Mouse (Mus musculus) G1E (cell line): ENCODE data around the gene Park7. TPM values are rescaled to one million over a fixed set of nuclear protein-coding genes. Genes with fewer than 3 reads are reported as not detected.

ENCODE experiments used
- ATAC-seq: 2 replicates; pipeline ENCODE4 v1.8.0; 2016; ENCODE audit warnings: mild to moderate bottlenecking; ENCODE audit not compliant: insufficient number of reproducible peaks, poor library complexity, low FRiP score, severe bottlenecking; ENCODE audit errors: extremely low read depth
- DNase-seq: peaks from one replicate; pipeline ENCODE4 v3.0.0; 2012; ENCODE audit warnings: low spot score
- H3K27me3 ChIP-seq: 2 replicates; pipeline ENCODE4 v1.6.1; 2012; ENCODE audit warnings: mild to moderate bottlenecking, low read length, inconsistent platforms; ENCODE audit not compliant: insufficient read depth
- H3K36me3 ChIP-seq: replicated peaks from 2 replicates; pipeline ENCODE3; 2012; ENCODE audit warnings: mild to moderate bottlenecking, inconsistent platforms
- H3K4me1 ChIP-seq: 2 replicates; pipeline ENCODE4 v1.6.1; 2012; ENCODE audit warnings: low read depth, low read length, inconsistent platforms, mixed read lengths; ENCODE audit not compliant: insufficient read depth
- H3K4me3 ChIP-seq: 2 replicates; pipeline ENCODE4 v1.5.1; 2012; ENCODE audit warnings: low read depth, mild to moderate bottlenecking, inconsistent platforms, low read length, moderate library complexity, mixed read lengths
- H3K9me3 ChIP-seq: replicated peaks from 2 replicates; pipeline ENCODE4 v1.6.1; 2012; ENCODE audit warnings: inconsistent platforms
- CTCF ChIP-seq: IDR thresholded peaks from 2 replicates; pipeline ENCODE4 v1.5.1; 2012; ENCODE audit warnings: low read depth, low read length, inconsistent platforms, mixed read lengths
- GATA1 ChIP-seq: IDR thresholded peaks from 2 replicates; pipeline ENCODE4 v1.6.1; 2012; ENCODE audit warnings: borderline replicate concordance, low read length, inconsistent platforms, mixed read lengths
- POLR2AphosphoS5 ChIP-seq: IDR thresholded peaks from 2 replicates; pipeline ENCODE4 v1.6.1; 2012; ENCODE audit warnings: low read depth, low read length, inconsistent platforms; ENCODE audit not compliant: insufficient replicate concordance
- TAL1 ChIP-seq: conservative IDR thresholded peaks from 2 replicates; pipeline ENCODE4 v1.6.1; 2012; ENCODE audit warnings: low read depth, low read length, inconsistent platforms, mixed read lengths
- polyA plus RNA-seq: library from polyadenylated mRNA; stranded (reverse); fragments of >175 nt; gene quantifications from 2 replicates; pipeline ENCODE4 v1.2.3, GENCODE M21; 2012
- total RNA-seq, 2 experiments: library from RNA; stranded (forward) in 1 of 2; stranded (reverse) in 1 of 2; fragments of 200-1000 nt in 1 of 2; fragments of >200 nt in 1 of 2; fragmentation: Nextera tagmentation in 1 of 2; gene quantifications; 2 replicates each; pipeline ENCODE4 v1.2.3; 2014 to 2017

Gene Park7
- total and polyA plus RNA-seq, 3 experiments = 204 to 398 (median 342) TPM

DNA sequence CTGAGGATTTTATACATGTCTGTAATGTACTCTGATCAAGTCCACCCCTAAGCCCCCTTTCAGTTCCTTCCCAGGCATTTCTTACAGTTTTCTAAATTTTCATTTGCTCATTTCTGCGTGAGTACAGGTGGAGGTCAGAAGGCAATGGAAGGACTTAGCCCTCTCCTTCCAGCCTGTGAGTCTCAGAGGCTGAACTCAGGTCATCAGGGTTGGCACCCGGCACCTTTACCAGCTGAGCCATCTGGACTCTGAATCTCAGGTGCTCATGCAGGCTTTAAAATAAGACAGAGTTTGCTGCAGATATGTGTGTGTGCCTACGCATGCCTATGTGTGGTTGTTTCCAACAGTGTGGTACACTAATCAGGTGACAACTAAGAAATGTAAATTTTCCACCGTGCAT, 63.3 kb downstream of the Park7 start:
- DNase-seq (no peak), ATAC-seq (no peak)
- Histone ChIP-seq H3K27me3 (peaks cover 16% of the 10 kb centered on the region), H3K36me3 (no peaks in the 10 kb centered on the region), H3K9me3 (peaks cover 6% of the 10 kb centered on the region; the same call in 1 of the 2 replicates), H3K4me1 (no peaks in the 10 kb centered on the region), H3K4me3 (no peak overlapping the region)
- no peak for TF ChIP-seq CTCF
- no peak for TF ChIP-seq GATA1
- no peak for TF ChIP-seq TAL1
- TF ChIP-seq POLR2AphosphoS5 = no peak

GRCm38 (mm10) chr4:150849964-150850363, 64.3 kb downstream of the Park7 start:
- TF ChIP-seq POLR2AphosphoS5 = no peak
- Histone ChIP-seq H3K4me3 (no peak overlapping the region), H3K9me3 (peaks cover 4% of the 10 kb centered on the region; the same call in 1 of the 2 replicates), H3K4me1 (no peaks in the 10 kb centered on the region), H3K36me3 (no peaks in the 10 kb centered on the region), H3K27me3 (peaks cover 11% of the 10 kb centered on the region)
- no peak for ATAC-seq
- DNase-seq = no peak

Other genes with a start within 250 kb of the Park7 start
- gene Errfi1, start 60.5 kb downstream of the Park7 start, total RNA-seq (2014; fragmentation: Nextera tagmentation) = not detected in 2 replicates
- gene Errfi1, start 60.5 kb downstream of the Park7 start, total RNA-seq (2017) = 0.05 TPM in 1 of 2 replicates, not detected in the other
- not detected in 2 replicates for gene Errfi1, start 60.5 kb downstream of the Park7 start, polyA plus RNA-seq
- gene Tnfrsf9, start 125 bp upstream of the Park7 start, total RNA-seq (2014; fragmentation: Nextera tagmentation) = 13.1 and 20.2 TPM in 2 replicates
- 1.1 and 1.7 TPM in 2 replicates for gene Tnfrsf9, start 125 bp upstream of the Park7 start, total RNA-seq (2017)
- 0.25 and 0.47 TPM in 2 replicates for gene Tnfrsf9, start 125 bp upstream of the Park7 start, polyA plus RNA-seq
- gene Uts2, start 82.7 kb upstream of the Park7 start, total RNA-seq (2014; fragmentation: Nextera tagmentation) = not detected in 2 replicates
- not detected in 2 replicates for gene Uts2, start 82.7 kb upstream of the Park7 start, total RNA-seq (2017)
- not detected in 2 replicates for gene Uts2, start 82.7 kb upstream of the Park7 start, polyA plus RNA-seq
- 6.5 and 8.3 TPM in 2 replicates for gene Per3, start 130.2 kb upstream of the Park7 start, total RNA-seq (2014; fragmentation: Nextera tagmentation)
- gene Per3, start 130.2 kb upstream of the Park7 start, total RNA-seq (2017) = 3.3 and 3.4 TPM in 2 replicates
- 1.2 and 1.6 TPM in 2 replicates for gene Per3, start 130.2 kb upstream of the Park7 start, polyA plus RNA-seq
- 66.1 and 67.8 TPM in 2 replicates for gene Vamp3, start 143.5 kb upstream of the Park7 start, total RNA-seq (2014; fragmentation: Nextera tagmentation)
- gene Vamp3, start 143.5 kb upstream of the Park7 start, total RNA-seq (2017) = 55.1 and 77.7 TPM in 2 replicates
- gene Vamp3, start 143.5 kb upstream of the Park7 start, polyA plus RNA-seq = 2.4 and 2.7 TPM in 2 replicates
- not detected in 2 replicates for gene Gm13090, start 175.1 kb upstream of the Park7 start, total RNA-seq (2014; fragmentation: Nextera tagmentation)
- not detected in 2 replicates for gene Gm13090, start 175.1 kb upstream of the Park7 start, total RNA-seq (2017)
- not detected in 2 replicates for gene Gm13090, start 175.1 kb upstream of the Park7 start, polyA plus RNA-seq